Mouse (Mus musculus): ENCODE results near the gene Odf2. TPM values are rescaled to one million over a fixed set of nuclear protein-coding genes. Genes with fewer than 3 reads are reported as not detected.

Gene Odf2
- 85.8 TPM for polyA plus RNA-seq (2017; shearing (Covaris generic))

DNA sequence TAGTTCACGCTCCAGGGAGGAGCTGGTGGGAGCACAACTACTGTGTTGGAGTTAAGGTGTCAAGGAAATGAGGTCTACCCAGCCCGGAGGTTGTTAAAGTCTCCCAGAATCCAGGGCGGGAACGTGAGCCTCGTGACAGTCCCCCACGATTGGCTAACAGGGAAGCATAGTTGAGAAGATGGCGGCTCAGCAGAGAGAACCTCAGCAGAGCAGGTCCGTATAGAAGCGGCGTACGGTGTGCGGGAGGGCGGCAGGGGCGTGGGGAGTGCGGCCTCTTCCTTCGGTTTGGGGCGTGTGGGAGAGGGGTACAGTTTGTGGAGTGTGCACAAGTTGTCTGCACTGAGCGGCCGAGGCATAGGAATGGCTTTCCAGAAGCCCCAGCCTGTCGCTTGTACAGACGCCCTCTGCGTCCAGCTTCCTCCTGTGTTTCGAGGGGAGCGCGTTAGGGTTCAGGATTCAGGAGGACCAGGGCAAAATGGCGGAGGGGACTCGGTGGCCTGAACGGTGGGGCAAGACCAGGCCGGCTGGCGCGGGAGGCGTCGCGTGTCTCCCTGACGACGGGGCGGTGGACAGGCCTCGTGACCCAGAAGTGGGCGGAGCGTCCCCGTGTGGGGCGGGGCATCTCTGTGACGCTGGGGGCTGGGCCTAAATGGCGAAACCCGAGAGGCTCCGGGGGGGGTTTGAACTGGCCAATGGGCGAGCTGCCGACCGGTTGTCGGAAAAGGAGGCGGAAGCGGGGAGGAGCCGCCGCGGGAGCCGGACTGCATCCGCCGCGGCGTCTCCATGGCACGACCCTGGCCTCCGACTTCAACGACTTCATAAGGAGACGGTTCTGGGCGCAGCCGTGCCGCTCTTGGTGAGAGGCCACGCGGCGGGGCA, at the start of gene Odf2:
Gene Odf2 (plus strand): TSS at position 156 of the 879 bp plus-strand sequence.

DNA sequence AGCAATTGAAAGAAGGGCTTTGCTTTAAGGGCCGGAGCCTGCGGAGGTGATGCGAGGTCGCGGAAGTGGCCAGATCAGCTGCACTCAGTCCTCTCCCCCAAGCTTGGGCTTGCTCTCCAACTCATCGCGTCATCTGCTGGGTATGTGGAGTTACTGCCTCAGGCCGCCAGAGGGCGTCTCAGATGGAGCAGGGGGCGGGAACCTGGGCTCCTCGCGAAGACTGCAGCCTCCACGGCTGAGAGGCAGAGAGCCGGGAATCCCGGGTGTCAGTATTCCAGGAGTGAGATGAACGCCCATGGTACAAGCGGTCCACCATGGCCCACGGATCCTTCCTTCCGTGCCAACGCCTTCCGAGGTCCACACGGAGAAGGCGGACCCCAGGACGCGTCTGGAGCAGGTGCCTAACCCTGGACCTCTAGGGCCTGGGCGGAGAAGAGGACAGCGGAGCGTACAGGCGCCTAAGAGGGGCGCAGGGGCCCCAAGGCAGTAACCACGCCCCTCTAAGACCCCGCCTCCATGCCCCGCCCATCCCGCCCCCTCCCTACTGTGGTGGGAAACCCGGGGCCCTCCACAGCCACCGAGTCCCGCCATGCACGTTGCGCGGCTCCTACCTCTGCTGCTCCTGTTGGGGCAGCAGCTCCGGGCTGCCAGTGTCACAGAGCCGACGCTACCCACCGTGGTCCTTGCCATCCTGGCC, 19.9 kb upstream of the Odf2 start, which contains the start of gene Cercam:
Gene Cercam (plus strand): TSS at position 216 of the 697 bp plus-strand sequence.

DNA sequence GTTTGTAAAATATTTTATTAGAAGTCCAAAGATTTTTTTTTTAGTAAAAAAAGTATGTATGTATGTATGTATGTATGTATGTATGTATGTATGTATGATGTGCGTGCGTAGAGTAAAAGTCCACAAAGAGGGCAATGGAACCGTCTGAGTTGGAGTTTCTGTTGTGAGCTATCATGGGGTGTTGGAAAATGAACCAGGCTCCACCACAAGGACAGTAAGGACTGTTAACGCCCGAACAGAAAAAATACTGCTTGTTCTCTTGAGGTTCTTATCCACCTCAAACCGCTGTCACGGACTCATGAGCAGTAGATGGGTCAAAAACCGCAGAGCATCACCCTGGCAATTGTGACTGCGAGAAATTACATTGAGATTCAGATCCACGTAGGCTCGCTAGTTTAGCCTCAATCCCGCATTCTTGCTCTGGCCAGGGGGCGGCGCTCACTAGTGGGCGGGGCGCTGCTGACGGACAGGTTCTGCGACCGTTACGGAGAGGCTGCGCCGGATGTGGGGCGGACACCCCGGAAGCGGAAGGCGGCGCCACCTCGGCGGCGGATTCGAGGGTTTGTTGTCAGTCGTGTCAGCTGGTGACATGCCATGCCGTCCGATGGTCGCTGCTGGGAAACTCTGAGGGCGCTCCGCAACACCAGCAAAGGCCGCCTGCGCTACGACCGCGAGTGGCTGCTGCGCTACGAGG, 46.0 kb downstream of the Odf2 start, which contains the start of gene Gle1:
Gene Gle1 (plus strand): TSS at position 521 of the 694 bp plus-strand sequence.

DNA sequence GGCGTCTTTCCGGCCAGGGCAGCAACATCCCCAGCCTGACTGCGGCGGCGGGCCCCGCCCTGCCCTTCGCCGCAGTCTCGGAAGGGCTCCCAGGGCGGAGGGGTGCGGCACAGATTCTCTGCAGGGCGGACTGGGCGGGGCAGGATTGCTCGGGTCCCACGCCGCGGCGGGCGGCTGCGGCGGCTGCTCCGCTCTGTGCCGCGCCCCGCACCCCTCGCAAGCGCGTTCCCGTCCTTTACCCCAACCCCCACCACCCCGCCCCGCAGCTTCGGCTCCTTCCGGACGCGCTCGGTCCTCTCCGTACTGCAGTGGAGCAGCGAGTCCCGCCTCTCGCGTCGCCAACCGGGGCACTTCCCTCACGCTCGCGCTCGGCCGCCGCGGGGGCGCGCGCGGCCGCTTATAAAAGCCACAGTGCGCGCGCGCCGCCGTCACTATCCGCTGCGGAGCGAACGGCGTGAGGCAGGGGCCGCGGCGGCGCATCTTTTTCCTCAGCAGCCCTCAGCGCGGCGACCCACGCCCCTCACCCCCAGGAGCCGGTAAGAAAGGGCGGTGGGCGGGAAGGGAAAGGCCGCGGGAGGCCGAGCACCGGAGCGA, 76.3 kb downstream of the Odf2 start, which contains the start of gene Sptan1:
Gene Sptan1 (plus strand): TSS at position 311 of the 594 bp plus-strand sequence.

Other genes starting within 250 kb of the Odf2 start
- gene Gm13420, start 137.5 kb upstream of the Odf2 start, polyA plus RNA-seq (2017; shearing (Covaris generic)) = not detected
- gene Gm13547, start 129.9 kb upstream of the Odf2 start, polyA plus RNA-seq (2017; shearing (Covaris generic)) = 0.61 TPM
- gene Coq4, start 101.7 kb upstream of the Odf2 start, polyA plus RNA-seq (2017; shearing (Covaris generic)) = 10.7 TPM
- 41.5 TPM for gene Trub2, start 100.7 kb upstream of the Odf2 start, polyA plus RNA-seq (2017; shearing (Covaris generic))
- gene Slc27a4, start 86.6 kb upstream of the Odf2 start, polyA plus RNA-seq (2017; shearing (Covaris generic)) = 3.7 TPM
- 19.7 TPM for gene Urm1, start 69.1 kb upstream of the Odf2 start, polyA plus RNA-seq (2017; shearing (Covaris generic))
- 0.41 TPM for gene Cercam, start 20.1 kb upstream of the Odf2 start, polyA plus RNA-seq (2017; shearing (Covaris generic))
- 84.5 TPM for gene Gle1, start 46.2 kb downstream of the Odf2 start, polyA plus RNA-seq (2017; shearing (Covaris generic))
- 124 TPM for gene Sptan1, start 76.3 kb downstream of the Odf2 start, polyA plus RNA-seq (2017; shearing (Covaris generic))
- gene Wdr34, start 159.7 kb downstream of the Odf2 start, polyA plus RNA-seq (2017; shearing (Covaris generic)) = 1.7 TPM
- 141 TPM for gene Set, start 168.2 kb downstream of the Odf2 start, polyA plus RNA-seq (2017; shearing (Covaris generic))
- 2.5 TPM for gene Pkn3, start 188.5 kb downstream of the Odf2 start, polyA plus RNA-seq (2017; shearing (Covaris generic))
- 32.3 TPM for gene Zdhhc12, start 204.4 kb downstream of the Odf2 start, polyA plus RNA-seq (2017; shearing (Covaris generic))
- gene Zer1, start 235.4 kb downstream of the Odf2 start, polyA plus RNA-seq (2017; shearing (Covaris generic)) = 37.3 TPM
- gene Tbc1d13, start 244.5 kb downstream of the Odf2 start, polyA plus RNA-seq (2017; shearing (Covaris generic)) = 8.8 TPM

All from inflammation-experienced regulatory T-cells, adult 16 weeks (primary cell).